ENCODE assay signal across 8 mouse cellular contexts in genomic region chr4:88438990-88439329, GRCm38 (mm10). TPM values are rescaled to one million over a fixed set of nuclear protein-coding genes. Genes with fewer than 3 reads are reported as not detected.
DNase-seq lines count a peak whose midpoint lies in the region; ATAC-seq lines count a peak whose summit lies in the region.

No protein-coding gene starts in this region.

- H3K4me1 ChIP-seq in lung, embryonic 15.5 days: peaks cover 13% of the 10 kb centered on the region
- peaks cover 11% of the 10 kb centered on the region for H3K4me1 ChIP-seq in forebrain, embryonic 15.5 days
- peaks cover 27% of the 10 kb centered on the region for H3K4me1 ChIP-seq in liver, embryonic 13.5 days (replicated peaks)
- peaks cover 7% of the 10 kb centered on the region; the same call in 1 of the 2 replicates for H3K4me1 ChIP-seq in stomach, embryonic 14.5 days (ENCODE audit: control insufficient read depth, insufficient read depth, low read length)

- peak overlapping the region; percentile 74 for H3K4me2 ChIP-seq in lung, embryonic 15.5 days
- peak overlapping the region; percentile 50 for H3K4me2 ChIP-seq in forebrain, embryonic 15.5 days (replicated peaks)
- H3K4me2 ChIP-seq in liver, embryonic 13.5 days: peak overlapping the region; percentile 66
- H3K4me2 ChIP-seq in stomach, embryonic 14.5 days (replicated peaks; ENCODE audit: low read depth, low read length): peak overlapping the region; percentile 65

- 0 out of 2 replicates have a peak overlapping the region, but pooled peaks have one; percentile 26 for H3K27ac ChIP-seq in lung, embryonic 15.5 days
- no peak overlapping the region for H3K27ac ChIP-seq in forebrain, embryonic 15.5 days (replicated peaks)
- H3K27ac ChIP-seq in liver, embryonic 13.5 days: 0 out of 2 replicates have a peak overlapping the region, but pooled peaks have one; percentile 18
- H3K27ac ChIP-seq in stomach, embryonic 14.5 days (ENCODE audit: low read length): 0 out of 2 replicates have a peak overlapping the region, but pooled peaks have one; percentile 17

- H3K27me3 ChIP-seq in lung, embryonic 15.5 days: no peaks in the 10 kb centered on the region
- H3K27me3 ChIP-seq in forebrain, embryonic 15.5 days: no peaks in the 10 kb centered on the region
- no peaks in the 10 kb centered on the region for H3K27me3 ChIP-seq in liver, embryonic 13.5 days
- no peaks in the 10 kb centered on the region for H3K27me3 ChIP-seq in stomach, embryonic 14.5 days (ENCODE audit: control insufficient read depth, insufficient read depth, low read length)

- no peaks in the 10 kb centered on the region for H3K36me3 ChIP-seq in lung, embryonic 15.5 days
- no peaks in the 10 kb centered on the region for H3K36me3 ChIP-seq in forebrain, embryonic 15.5 days
- H3K36me3 ChIP-seq in liver, embryonic 13.5 days: no peaks in the 10 kb centered on the region
- H3K36me3 ChIP-seq in stomach, embryonic 14.5 days (ENCODE audit: control insufficient read depth, insufficient read depth, low read length): no peaks in the 10 kb centered on the region

- peak overlapping the region; percentile 52; the same call in 1 of the 2 replicates for H3K9ac ChIP-seq in lung, embryonic 15.5 days
- peak overlapping the region; percentile 40 for H3K9ac ChIP-seq in forebrain, embryonic 15.5 days (replicated peaks)
- H3K9ac ChIP-seq in liver, embryonic 13.5 days: no peak overlapping the region
- no peak overlapping the region for H3K9ac ChIP-seq in stomach, embryonic 14.5 days (replicated peaks; ENCODE audit: low read depth, low read length)

- peak overlapping the region; percentile 49 for H3K4me3 ChIP-seq in lung, embryonic 15.5 days
- H3K4me3 ChIP-seq in forebrain, embryonic 15.5 days: peak overlapping the region; percentile 35
- H3K4me3 ChIP-seq in liver, embryonic 13.5 days (replicated peaks): peak overlapping the region; percentile 50
- peak overlapping the region; percentile 35 for H3K4me3 ChIP-seq in stomach, embryonic 14.5 days (ENCODE audit: low read depth, low read length)

- no peak; the same call in 1 of the 2 replicates for ATAC-seq in lung, embryonic 15.5 days (ENCODE audit: borderline replicate concordance, extremely low read depth, low FRiP score, low TSS enrichment)
- no peak for ATAC-seq in forebrain, embryonic 15.5 days (replicated peaks)
- ATAC-seq in liver, embryonic 13.5 days (ENCODE audit: low read depth): no peak
- no peak for ATAC-seq in stomach, embryonic 14.5 days (ENCODE audit: insufficient number of reproducible peaks, insufficient read depth, low FRiP score, low read depth)

- DNase-seq in lung, postnatal 4 days: no peak
- DNase-seq in liver, embryonic 13.5 days: no peak
- no peak for DNase-seq in cerebellum, adult 11 months
- DNase-seq in kidney, postnatal 10 days: no peak
- no peak for DNase-seq in ovary, adult 18-20 months (ENCODE audit: low spot score)

- H3K9me3 ChIP-seq in lung, embryonic 15.5 days: no peaks in the 10 kb centered on the region
- H3K9me3 ChIP-seq in forebrain, embryonic 15.5 days: no peaks in the 10 kb centered on the region
- no peaks in the 10 kb centered on the region for H3K9me3 ChIP-seq in liver, embryonic 13.5 days (replicated peaks)
- no peaks in the 10 kb centered on the region for H3K9me3 ChIP-seq in stomach, embryonic 14.5 days (ENCODE audit: control insufficient read depth, low read depth, low read length)

- WGBS in lung, embryonic 15.5 days: 16% methylated on average over 4 of the region's 4 CpGs
- WGBS in forebrain, embryonic 15.5 days: 23% methylated on average over 4 of the region's 4 CpGs
- 12% methylated on average over 4 of the region's 4 CpGs for WGBS in liver, embryonic 13.5 days (ENCODE audit: insufficient replicate concordance)
- 24% methylated on average over 4 of the region's 4 CpGs for WGBS in stomach, embryonic 14.5 days

RNA-seq across cellular contexts. Expression of gene Hacd4, which starts 0.2 kb away (rescaled TPM):
- 9.4 TPM in 2 replicates for polyA plus RNA-seq in lung, embryonic 15.5 days (2015; fragmentation: Nextera tagmentation; extraction: Ambion mirVana)
- polyA plus RNA-seq in forebrain, embryonic 15.5 days (2015; fragmentation: Nextera tagmentation; extraction: Ambion mirVana): 2.6 and 3.5 TPM in 2 replicates
- polyA plus RNA-seq in liver, embryonic 13.5 days (2015; fragmentation: Nextera tagmentation; extraction: Ambion mirVana): 5.2 and 5.6 TPM in 2 replicates
- 15.5 and 16.1 TPM in 2 replicates for polyA plus RNA-seq in stomach, embryonic 14.5 days (2014; fragmentation: Nextera tagmentation; extraction: Ambion mirVana)

Comparison
In these comparisons a context has a peak if more than half of its experiments do, and no peak if none do; other contexts are left out.
1. H3K9ac ChIP-seq: peak in lung, embryonic 15.5 days (single experiment) and forebrain, embryonic 15.5 days (single experiment); none in liver, embryonic 13.5 days (single experiment) and stomach, embryonic 14.5 days (single experiment).
2. Peak in every context shown above with its lines, with median percentiles within 50 percentile points of each other: H3K4me2 ChIP-seq and H3K4me3 ChIP-seq.